Mouse (Mus musculus): ENCODE results near the gene Usp1. TPM values are rescaled to one million over a fixed set of nuclear protein-coding genes. Genes with fewer than 3 reads are reported as not detected.

Gene Usp1
- polyA plus RNA-seq (2017; shearing (Covaris generic)), result 63.1 TPM

DNA sequence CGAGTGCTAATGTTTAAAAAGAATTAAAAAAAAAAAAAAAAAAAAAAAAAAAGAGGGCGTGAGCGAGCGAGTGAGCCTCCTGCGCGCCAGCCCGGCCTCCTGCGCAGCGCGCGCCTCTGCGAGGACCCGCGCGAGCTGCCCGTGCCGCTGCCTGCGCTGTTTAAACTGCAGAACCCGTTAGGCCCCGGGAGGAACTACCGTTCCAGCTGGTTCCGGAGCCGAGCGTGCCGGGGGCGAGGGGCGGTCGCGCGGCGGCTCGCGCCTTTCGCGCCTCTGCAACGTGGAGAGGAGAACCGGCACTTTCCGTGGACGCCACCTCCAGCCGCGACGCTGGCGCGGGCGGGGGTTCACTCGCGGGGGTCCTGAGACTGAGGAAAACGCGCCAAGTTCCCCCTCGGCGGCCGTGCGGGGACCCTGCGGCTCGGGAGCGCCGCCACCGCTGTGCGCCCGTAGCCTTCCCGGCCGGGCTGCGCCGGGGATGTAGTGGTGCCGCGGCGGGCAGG lies at the start of gene Usp1:
TSS of gene Usp1 (plus strand) at position 243 of the 503 bp plus-strand sequence.

Other genes starting within 250 kb of the Usp1 start
- not detected for gene L1td1, start 197.1 kb upstream of the Usp1 start, polyA plus RNA-seq (2017; shearing (Covaris generic))
- not detected for gene Kank4, start 106.3 kb upstream of the Usp1 start, polyA plus RNA-seq (2017; shearing (Covaris generic))
- gene I0C0044D17Rik, start 100.0 kb upstream of the Usp1 start, polyA plus RNA-seq (2017; shearing (Covaris generic)), result not detected
- not detected for gene Angptl3, start 107.1 kb downstream of the Usp1 start, polyA plus RNA-seq (2017; shearing (Covaris generic))
- gene Dock7, start 197.1 kb downstream of the Usp1 start, polyA plus RNA-seq (2017; shearing (Covaris generic)), result 0.37 TPM

Data from CD4-positive, CD25-positive, alpha-beta regulatory T cell (primary cell).